Mouse (Mus musculus): ENCODE measurements around the gene Hnrnph1. TPM values are rescaled to one million over a fixed set of nuclear protein-coding genes. Genes with fewer than 3 reads are reported as not detected.

The Hnrnph1 gene
- total RNA-seq, 2 experiments from 2014 or later = 272 to 300 TPM

- Histone ChIP-seq H3K27ac (no peak overlapping the region), H3K4me3 (no peak overlapping the region)
- DNase-seq (ENCODE audit: low spot score in 2 of 2) = no peak
- TF ChIP-seq CTCF (conservative IDR thresholded peaks at IDR 0.05) = no peak
Measured at GRCm38 (mm10) chr11:50396766-50397307, 20.0 kb downstream of the Hnrnph1 start.

GRCm38 (mm10) chr11:50397316-50397715 is 20.5 kb downstream of the Hnrnph1 start:
- Histone ChIP-seq H3K4me3 (no peak overlapping the region), H3K27ac (no peak overlapping the region)
- no peak for DNase-seq (ENCODE audit: low spot score in 2 of 2)
- no peak for TF ChIP-seq CTCF (conservative IDR thresholded peaks at IDR 0.05)

- H3K27ac ChIP-seq = no peak overlapping the region
- DNase-seq (ENCODE audit: low spot score in 2 of 2) = no peak
- H3K4me3 ChIP-seq = no peak overlapping the region
- no peak for TF ChIP-seq CTCF (conservative IDR thresholded peaks at IDR 0.05)
Measured at GRCm38 (mm10) chr11:50398803-50399202, 22.0 kb downstream of the Hnrnph1 start.

GRCm38 (mm10) chr11:50402481-50402880 is 25.7 kb downstream of the Hnrnph1 start:
- TF ChIP-seq CTCF (conservative IDR thresholded peaks at IDR 0.05) = no peak
- DNase-seq (ENCODE audit: low spot score in 2 of 2) = no peak

GRCm38 (mm10) chr11:50403367-50404014 is 26.7 kb downstream of the Hnrnph1 start:
- no peak overlapping the region for H3K27ac ChIP-seq
- TF ChIP-seq CTCF (conservative IDR thresholded peaks at IDR 0.05) = no peak
- no peak overlapping the region for H3K4me3 ChIP-seq
- no peak for DNase-seq (ENCODE audit: low spot score in 2 of 2)

More at GRCm38 (mm10) chr11:50402481-50402880, 25.7 kb downstream of the Hnrnph1 start:
- no peak overlapping the region for H3K4me3 ChIP-seq
- no peak overlapping the region for H3K27ac ChIP-seq

- Histone ChIP-seq H3K27ac (0 out of 2 replicates have a peak overlapping the region, but pooled peaks have one; percentile 10), H3K4me3 (no peak overlapping the region)
- TF ChIP-seq CTCF (conservative IDR thresholded peaks at IDR 0.05) = no peak
- no peak for DNase-seq (ENCODE audit: low spot score in 2 of 2)
Measured at GRCm38 (mm10) chr11:50407235-50407634, 30.4 kb downstream of the Hnrnph1 start.

- no peak overlapping the region for H3K4me3 ChIP-seq
- no peak for DNase-seq (ENCODE audit: low spot score in 2 of 2)
- no peak overlapping the region for H3K27ac ChIP-seq
- TF ChIP-seq CTCF (conservative IDR thresholded peaks at IDR 0.05) = peak; percentile 50
Measured at GRCm38 (mm10) chr11:50415563-50416241, 38.9 kb downstream of the Hnrnph1 start.

GRCm38 (mm10) chr11:50417856-50418255 is 41.1 kb downstream of the Hnrnph1 start:
- TF ChIP-seq CTCF (conservative IDR thresholded peaks at IDR 0.05) = no peak
- Histone ChIP-seq H3K4me3 (no peak overlapping the region), H3K27ac (no peak overlapping the region)
- DNase-seq (ENCODE audit: low spot score in 2 of 2) = no peak

- H3K4me3 ChIP-seq = peak overlapping the region; percentile 50
- no peak for DNase-seq (ENCODE audit: low spot score in 2 of 2)
- no peak overlapping the region; the same call in 1 of the 2 replicates for H3K27ac ChIP-seq
- TF ChIP-seq CTCF (conservative IDR thresholded peaks at IDR 0.05) = no peak
Measured at GRCm38 (mm10) chr11:50421461-50421860, 44.7 kb downstream of the Hnrnph1 start.

GRCm38 (mm10) chr11:50421934-50422780 is 45.4 kb downstream of the Hnrnph1 start:
- peak overlapping the region; percentile 59; the same call in 1 of the 2 replicates for H3K27ac ChIP-seq
- TF ChIP-seq CTCF (conservative IDR thresholded peaks at IDR 0.05) = no peak

GRCm38 (mm10) chr11:50426056-50426455 is 49.3 kb downstream of the Hnrnph1 start:
- Histone ChIP-seq H3K4me3 (no peak overlapping the region), H3K27ac (no peak overlapping the region)
- TF ChIP-seq CTCF (conservative IDR thresholded peaks at IDR 0.05) = no peak
- no peak for DNase-seq (ENCODE audit: low spot score in 2 of 2)

More at GRCm38 (mm10) chr11:50421934-50422780, 45.4 kb downstream of the Hnrnph1 start:
- H3K4me3 ChIP-seq = peak overlapping the region; percentile 50
- DNase-seq (ENCODE audit: low spot score in 2 of 2) = peak; percentile 63 to 66

GRCm38 (mm10) chr11:50430277-50431133 is 53.7 kb downstream of the Hnrnph1 start, which contains the start of gene Rufy1:
Gene Rufy1 (minus strand): TSS chr11:50431125.
- peak; percentile 66 to 73 for DNase-seq (ENCODE audit: low spot score in 2 of 2)
- Histone ChIP-seq H3K27ac (peak within 1 kb of the TSS; percentile 100), H3K4me3 (peak within 1 kb of the TSS; percentile 97)
- TF ChIP-seq CTCF (conservative IDR thresholded peaks at IDR 0.05) = peak; percentile 33; the same call in 1 of the 2 replicates

Measured in layer of hippocampus, adult 2 months (tissue).